Mouse (Mus musculus): ENCODE measurements around the gene Rtn4.

Gene Rtn4

GRCm38 (mm10) chr11:29765063-29765462 lies 72.3 kb downstream of the Rtn4 start:
- no peak for DNase-seq (ENCODE audit: low spot score)

- no peak for DNase-seq (ENCODE audit: low spot score)
Measured at GRCm38 (mm10) chr11:29766313-29766982, 73.7 kb downstream of the Rtn4 start.

- DNase-seq (ENCODE audit: low spot score) = no peak
Measured at GRCm38 (mm10) chr11:29768523-29768922, 75.8 kb downstream of the Rtn4 start.

- DNase-seq (ENCODE audit: low spot score) = no peak
Measured at GRCm38 (mm10) chr11:29770666-29771400, 78.1 kb downstream of the Rtn4 start.

- DNase-seq (ENCODE audit: low spot score) = no peak
Measured at GRCm38 (mm10) chr11:29772279-29772678, 79.5 kb downstream of the Rtn4 start.

GRCm38 (mm10) chr11:29774296-29774695 lies 81.5 kb downstream of the Rtn4 start:
- peak; percentile 35 for DNase-seq (ENCODE audit: low spot score)

- DNase-seq (ENCODE audit: low spot score) = peak; percentile 1
Measured at GRCm38 (mm10) chr11:29774760-29775159, 82.0 kb downstream of the Rtn4 start.

GRCm38 (mm10) chr11:29777964-29778363 lies 85.2 kb downstream of the Rtn4 start:
- no peak for DNase-seq (ENCODE audit: low spot score)

GRCm38 (mm10) chr11:29778936-29779335 lies 86.2 kb downstream of the Rtn4 start:
- DNase-seq (ENCODE audit: low spot score) = no peak

GRCm38 (mm10) chr11:29779409-29780026 lies 86.8 kb downstream of the Rtn4 start:
- no peak for DNase-seq (ENCODE audit: low spot score)

- DNase-seq (ENCODE audit: low spot score) = no peak
Measured at GRCm38 (mm10) chr11:29786583-29787219, 94.0 kb downstream of the Rtn4 start.

GRCm38 (mm10) chr11:29787473-29787872 lies 94.7 kb downstream of the Rtn4 start:
- DNase-seq (ENCODE audit: low spot score) = no peak

GRCm38 (mm10) chr11:29788499-29788898 lies 95.8 kb downstream of the Rtn4 start:
- no peak for DNase-seq (ENCODE audit: low spot score)

- no peak for DNase-seq (ENCODE audit: low spot score)
Measured at GRCm38 (mm10) chr11:29788921-29789638, 96.3 kb downstream of the Rtn4 start.

GRCm38 (mm10) chr11:29790796-29791195 lies 98.0 kb downstream of the Rtn4 start:
- no peak for DNase-seq (ENCODE audit: low spot score)
